Mouse (Mus musculus) CD8-positive naive resting alpha-beta T cell, adult 2 months (primary cell): ENCODE results near the gene Klf14.

ENCODE experiments used
- DNase-seq, 2 experiments: peaks; one replicate each; pipeline ENCODE4 v3.0.0; 2022; ENCODE audit warnings: low read depth in 2 of 2, low spot score in 2 of 2

Klf14 gene

DNA sequence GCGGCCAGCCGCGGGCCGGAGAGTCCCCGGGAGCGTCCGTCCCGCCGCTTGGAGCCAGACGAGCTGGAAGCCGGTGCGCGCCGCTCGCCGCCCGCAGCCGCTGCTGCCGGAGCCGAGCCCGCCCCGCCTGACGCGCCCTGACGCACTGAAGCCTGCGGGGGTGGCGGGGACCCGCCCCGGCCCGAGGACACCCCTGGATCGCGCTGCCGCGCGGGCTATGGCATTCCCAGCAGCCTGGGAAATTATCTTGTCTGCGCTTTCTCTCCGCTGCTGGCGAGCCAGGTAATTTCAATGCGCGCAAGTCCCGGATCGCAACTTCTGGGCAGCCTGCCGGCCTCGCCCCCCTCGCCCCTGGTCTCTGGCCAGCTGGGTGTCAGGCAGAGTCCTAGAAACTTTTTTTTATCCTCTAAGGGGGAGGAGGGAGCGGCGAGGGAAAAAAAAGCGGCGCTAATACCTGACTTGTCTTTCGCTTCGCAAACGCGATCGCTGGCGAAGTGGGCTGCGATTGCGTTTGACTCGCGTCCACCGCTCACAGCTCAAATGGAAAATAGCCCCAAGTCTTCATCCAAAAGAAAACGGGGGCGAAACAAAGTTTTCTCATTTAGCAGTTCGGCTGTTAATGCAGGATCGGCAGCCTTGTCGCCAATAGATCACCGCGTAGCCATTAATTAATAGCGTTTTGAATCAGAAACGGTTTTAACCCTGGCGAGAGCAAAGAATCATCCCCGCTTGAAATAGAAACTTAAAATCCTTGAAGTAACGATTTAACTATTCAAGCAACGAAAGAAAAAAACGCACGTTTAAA lies at the start of gene Klf14:
Gene Klf14 (minus strand): TSS at position 343 of the 805 bp plus-strand sequence.
- DNase-seq, result no peak

DNA sequence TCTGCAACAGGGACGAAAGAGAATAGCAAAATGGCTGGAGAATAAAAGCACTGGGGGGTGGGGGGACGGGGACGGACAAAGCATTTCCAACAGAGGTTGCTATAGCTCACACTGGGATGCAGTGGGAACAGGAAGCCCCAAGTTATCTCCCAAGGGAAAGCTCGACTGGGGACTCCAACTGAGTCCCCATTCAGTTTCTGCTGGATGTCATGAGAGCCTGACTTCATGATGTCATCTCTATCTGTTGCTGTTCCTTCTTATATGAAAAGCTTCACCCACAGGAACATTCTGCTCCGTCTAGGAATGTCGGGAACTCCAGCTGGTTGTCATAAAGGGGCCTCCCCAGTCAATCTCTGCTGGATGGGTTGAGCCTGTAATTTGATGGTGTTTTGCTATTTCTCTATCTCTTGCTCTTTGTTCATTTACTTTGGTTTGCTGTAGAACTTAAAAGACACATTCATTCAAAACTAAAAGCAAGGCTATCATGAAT lies 47.3 kb upstream of the Klf14 start:
- no peak for DNase-seq

DNA sequence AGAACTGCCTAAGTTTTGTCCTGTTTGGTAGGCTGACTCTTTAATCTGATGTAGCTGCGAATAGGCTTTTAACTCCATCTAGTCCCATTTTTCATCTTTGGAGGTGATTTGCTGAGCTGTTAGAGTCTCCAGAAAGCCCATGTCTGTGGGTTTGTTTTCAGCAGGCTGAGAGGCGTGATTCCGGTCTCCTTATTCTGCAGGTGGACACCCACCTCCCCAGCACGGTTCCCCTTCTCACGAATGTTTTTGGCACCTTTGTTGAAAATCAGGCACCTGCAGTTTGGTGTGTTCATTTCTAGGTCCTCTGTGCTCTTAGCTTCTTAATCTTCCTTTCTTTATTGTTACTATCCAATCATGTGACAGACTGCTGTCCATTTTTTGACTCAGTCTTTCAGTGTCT lies 27.5 kb upstream of the Klf14 start:
- DNase-seq, result no peak

DNA sequence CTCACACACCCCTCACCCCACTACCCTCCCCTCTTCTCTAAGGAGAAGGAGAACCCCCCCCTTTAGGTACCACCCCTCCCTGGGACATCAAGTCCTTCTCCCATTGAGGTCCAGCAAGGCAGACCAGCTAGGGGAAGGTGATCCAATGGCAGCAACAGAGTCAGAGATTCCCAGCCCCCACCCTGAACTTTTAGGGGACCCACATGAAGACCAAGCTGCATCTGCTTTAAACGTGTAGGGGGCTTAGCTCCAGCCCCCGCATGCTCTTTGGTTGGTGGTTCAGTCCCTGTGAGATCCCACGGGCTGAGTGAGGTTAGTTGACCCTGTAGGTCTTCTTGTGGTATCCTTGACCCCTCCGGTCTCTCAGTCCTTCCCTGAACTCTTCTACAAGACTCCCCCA lies 24.1 kb upstream of the Klf14 start:
- DNase-seq, result no peak

DNA sequence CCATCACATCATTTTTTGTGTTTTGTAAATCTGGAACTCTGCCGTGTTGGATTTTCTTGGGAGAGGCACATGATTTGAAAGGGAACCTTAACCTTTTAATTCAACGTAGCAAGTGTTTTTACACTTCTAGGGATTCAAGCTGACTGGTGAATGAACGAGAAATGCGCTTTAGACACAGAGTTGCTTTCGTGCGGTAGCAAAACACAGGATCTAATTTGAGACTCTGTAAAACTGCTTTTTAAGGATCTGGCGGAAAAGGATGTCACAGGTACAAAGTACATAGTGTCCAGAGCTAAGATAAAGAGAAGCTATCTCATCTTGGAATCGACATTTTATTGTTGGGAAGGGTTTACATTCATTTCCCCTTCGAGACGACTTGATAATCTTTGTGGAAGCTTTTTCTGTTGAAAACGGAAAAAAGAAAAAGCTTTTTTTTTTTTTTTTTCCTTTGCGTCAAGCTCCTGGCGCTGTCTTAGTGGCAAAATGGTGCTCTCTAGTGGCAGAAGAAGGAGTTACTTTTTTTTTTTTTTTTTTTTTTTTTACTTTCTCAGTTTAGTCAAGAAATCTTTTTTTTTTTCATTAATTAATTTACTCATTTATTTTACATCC lies 23.6 kb upstream of the Klf14 start:
- DNase-seq, result no peak

DNA sequence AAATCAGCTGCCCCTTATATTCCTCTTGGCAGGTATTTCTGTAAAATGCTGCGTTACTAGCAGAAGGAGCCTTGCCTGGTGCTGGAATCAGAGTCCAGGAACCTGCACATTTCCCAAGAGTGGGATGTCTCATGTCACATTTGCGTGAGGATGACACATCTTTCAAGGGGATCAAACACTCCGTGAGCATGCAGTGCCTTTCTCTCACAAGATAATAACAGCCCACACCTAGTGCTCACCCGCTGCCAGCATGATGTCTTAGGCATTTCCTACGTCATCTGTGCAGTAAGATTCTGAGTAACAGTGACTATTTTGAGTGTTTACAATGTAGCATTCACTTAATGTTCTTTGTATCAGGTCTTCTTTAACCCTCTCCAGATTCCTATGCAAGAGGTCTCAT lies 22.5 kb upstream of the Klf14 start:
- no peak for DNase-seq

DNA sequence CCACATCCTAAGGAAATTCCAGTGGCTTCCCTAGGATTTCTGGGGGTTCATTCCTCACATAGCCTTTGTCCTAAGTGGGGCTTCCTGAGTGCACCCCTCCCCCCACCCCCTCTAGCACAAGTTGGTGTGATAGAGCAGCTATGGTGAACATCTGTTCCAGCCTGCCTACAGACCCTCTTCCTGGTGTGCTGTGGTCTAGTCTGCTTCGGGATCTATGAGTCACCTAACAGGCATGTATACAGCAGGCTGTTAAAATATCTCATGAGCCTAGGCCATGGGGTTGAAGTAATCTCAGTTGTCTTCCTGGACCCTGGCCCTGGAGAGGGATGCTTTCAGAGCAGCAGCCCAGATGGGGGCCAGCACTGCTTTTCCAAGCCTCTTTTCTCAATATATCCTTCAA lies 19.7 kb upstream of the Klf14 start:
- no peak for DNase-seq

DNA sequence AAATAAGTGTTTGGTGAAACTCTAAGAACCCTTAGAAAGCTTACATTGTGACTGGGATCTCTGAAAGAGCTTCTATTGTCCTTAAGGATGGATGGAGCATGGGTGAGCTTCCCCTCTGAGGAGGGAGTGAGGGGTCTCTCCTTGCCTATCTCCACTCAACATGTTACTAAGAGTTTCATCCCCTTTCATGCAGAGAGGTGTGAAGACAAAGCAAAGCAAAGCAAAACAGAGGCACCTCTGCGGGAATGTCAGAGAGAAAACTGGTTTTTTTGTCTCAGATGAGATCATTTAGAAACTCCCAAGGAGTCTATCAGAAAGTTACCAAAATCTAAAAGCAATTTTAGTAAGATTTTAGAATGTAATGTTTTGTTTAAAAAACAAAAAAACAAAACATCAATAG lies 13.2 kb upstream of the Klf14 start:
- DNase-seq, result no peak

DNA sequence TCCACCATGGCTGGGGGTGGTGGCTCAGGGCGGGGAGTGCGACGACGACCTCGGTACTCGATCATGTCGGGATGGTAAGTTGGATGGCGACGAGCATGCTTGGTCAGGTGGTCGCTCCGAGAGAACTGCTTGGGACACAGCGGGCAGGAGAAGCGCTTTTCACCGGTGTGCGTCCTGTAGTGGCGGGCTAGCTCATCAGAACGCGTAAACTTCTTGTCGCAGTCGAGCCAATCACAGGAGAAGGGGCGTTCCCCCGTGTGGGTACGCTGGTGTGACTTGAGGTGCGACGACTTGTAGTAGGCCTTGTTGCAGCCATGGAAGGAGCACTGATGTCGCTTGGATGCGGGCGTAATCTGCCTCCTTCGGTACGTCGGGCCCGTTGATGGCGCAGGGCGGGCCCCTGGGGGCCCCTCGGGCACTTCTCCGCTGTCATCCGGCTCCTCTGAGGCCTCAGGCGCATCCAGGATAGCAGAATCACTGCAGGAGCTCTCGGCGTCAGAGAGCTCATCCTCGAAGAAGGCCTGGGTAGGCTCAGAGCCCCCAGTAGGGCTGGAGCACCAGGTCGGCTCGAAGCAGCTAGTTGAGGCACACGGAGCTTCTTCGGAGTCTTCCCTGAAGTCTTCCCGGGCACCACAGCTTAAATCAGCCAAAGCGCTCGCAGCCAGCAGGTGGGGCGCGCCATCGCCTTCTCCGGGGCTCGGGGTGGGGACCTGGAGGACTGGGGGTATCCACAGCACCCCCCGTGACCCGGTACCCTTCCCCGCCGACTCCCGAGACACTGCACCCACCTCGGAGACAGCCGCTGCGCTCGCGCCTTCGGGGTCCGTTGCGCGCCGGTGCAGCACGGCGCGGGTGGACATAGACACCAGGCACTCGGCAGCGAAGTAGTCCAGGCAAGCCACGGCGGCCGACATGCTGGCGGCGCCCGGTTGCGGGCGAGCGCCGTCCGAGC lies 818 bp downstream of the Klf14 start:
- DNase-seq, result no peak

DNA sequence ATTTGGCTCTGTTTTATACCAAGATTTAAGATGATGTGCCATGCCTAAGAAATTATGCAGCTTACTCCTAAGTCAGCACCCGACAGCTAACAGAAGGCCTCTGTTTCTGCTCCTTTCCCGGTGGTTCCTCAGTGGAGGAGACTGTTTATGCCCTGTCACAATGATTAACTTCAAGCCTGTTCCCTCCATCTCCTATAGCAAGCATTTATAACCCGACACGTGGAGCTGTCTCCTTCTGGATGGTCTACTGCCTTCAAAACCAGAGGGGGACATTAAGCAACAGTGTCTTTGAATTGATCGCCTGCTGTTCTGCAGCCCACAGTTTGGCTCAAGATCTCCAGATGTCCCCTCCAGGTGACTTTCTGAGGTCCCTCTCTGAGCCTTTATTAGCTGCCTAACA lies 19.6 kb downstream of the Klf14 start:
- no peak for DNase-seq

DNA sequence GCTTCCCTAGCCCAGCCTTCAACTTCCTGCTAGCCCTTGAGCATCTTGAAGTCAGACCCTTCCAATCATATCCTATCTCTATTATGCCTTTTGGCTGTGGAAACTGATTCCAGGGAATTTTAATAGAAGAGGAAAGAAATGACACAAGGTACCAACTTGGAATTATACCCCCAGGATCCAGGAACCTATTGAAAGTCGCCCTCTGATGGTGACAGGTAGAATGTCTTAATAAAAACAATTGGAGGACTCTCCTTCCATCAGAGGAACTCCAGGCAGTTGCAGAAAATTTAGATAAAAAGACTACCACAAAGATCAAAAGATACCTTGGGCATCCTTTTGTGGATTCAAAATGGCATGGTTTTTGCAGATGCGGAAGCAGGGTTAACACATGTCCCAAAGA lies 36.1 kb downstream of the Klf14 start:
- no peak for DNase-seq

DNA sequence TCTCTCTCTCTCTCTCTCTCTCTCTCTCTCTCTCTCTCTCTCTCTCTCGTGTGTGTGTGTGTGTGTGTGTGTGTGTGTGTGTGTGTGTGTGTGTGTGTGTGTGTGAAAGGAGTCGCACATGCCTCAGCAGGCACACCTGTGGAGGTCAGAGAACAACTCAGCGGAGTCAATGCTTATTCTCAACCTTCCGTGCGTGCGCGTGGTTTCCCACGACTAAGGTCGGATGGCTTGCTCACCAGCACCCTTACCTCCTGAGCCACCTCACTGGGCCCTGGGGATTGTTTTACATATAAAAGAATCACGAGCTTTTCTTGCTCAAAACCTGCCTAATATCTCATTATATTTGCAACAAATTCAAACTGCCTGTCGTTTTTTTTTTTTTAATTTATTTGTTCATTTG lies 37.1 kb downstream of the Klf14 start:
- no peak for DNase-seq

DNA sequence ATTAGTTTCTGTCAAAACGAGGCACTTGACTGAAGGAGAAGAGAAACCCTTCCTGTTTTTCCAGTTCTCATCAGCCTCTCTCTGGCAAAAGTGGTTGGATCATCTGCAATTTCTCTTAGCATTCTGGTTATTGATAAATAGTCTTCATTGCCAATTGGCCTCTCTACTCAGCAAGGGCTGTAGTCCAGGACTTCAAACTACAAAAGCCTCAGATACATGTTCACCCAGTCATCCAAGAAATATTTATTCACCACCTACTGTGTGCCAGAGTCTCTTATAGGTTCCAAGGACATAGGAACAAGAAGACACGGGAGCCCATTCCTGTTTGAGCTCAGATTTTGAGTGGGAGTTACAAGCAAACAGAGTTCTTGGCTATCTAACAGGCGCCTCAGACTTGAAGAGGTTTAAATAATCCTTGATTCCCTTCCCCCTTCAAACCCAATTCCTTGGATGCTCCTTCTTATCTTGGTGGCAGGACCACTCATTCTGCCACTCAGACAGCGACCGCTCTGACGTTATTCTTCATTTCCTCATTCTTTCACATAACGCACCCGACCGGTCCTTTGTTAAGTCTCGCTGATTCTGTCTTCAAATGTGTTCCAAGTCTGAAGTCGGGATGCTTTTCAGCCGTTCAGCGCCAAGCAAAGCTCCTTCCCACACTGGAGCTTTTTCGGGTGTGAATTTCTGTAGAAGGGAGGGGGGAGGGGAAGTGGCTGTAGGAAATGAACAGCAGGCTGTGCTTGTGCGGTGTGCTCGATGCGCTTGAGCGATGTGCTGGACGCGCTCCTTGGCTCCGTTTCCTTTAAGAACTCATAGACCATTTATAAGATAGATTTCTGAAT lies 37.8 kb downstream of the Klf14 start:
- no peak for DNase-seq

DNA sequence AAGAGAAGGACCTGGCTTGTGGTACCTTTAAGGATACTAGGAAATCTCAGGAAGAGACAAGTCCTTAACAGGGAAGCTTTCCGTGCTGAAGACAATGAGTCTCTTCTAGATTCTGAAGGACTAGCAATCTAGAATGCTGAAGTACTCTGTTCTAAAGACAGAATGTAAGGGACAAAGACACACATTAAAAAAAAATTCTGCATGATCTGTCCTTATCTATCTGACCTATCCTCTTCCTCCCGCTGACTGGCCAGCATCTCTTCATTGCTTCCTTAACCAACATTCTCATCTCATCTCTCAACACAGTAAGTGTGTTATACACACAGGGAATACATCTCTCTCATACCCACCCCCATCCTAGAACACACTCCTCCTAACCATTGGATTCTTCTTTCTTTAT lies 43.4 kb downstream of the Klf14 start, which contains the start of gene Tsga13:
Gene Tsga13 (minus strand): TSS at position 101 of the 400 bp plus-strand sequence.
- DNase-seq, result no peak

DNA sequence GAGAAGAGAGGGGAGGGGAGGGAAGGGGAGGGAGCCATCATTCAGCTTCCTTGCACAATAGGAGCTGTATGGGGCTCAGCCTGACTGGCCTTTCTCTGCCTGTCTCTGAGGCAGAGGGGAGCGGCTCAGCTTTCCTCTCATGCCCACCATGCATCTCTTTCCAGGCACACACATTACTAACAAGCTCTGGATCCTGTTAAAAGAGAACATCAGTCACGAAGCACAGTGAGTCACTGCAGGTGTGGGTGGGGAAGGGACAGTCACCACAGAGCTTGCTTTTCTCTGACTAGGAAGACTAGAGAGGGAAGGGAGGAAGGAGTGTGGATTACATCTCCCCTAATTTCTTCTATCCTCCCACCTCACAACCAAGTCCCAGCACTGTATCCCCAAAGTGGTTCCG lies 50.9 kb downstream of the Klf14 start:
- no peak for DNase-seq
